Mouse (Mus musculus) neural tube, embryonic 12.5 days (tissue): Measurements from ENCODE around the gene Pigu. TPM values are rescaled to one million over a fixed set of nuclear protein-coding genes. Genes with fewer than 3 reads are reported as not detected.
A peak's percentile ranks its signal among the peaks of the same experiment; 100 is the strongest.

Source experiments
- ATAC-seq: fragments of 200-750 bp; cut with Nextera tagmentation; 2 replicates; pipeline ENCODE4 v1.8.0; 2017; ENCODE audit warnings: low read depth, mild to moderate bottlenecking, moderate TSS enrichment, moderate library complexity; ENCODE audit not compliant: low FRiP score
- H3K27ac ChIP-seq: fragments of 300-500 bp; sonication (generic); 2 replicates; pipeline ENCODE4 v1.5.1; 2016
- H3K27me3 ChIP-seq: fragments of 300-500 bp; sonication (generic); replicated peaks from 2 replicates; pipeline ENCODE4 v1.6.1; 2016; ENCODE audit warnings: mild to moderate bottlenecking
- H3K36me3 ChIP-seq: fragments of 300-500 bp; sonication (generic); 2 replicates; pipeline ENCODE4 v1.6.1; 2016; ENCODE audit warnings: mild to moderate bottlenecking
- H3K4me1 ChIP-seq: fragments of 300-500 bp; sonication (generic); 2 replicates; pipeline ENCODE4 v1.6.1; 2016
- H3K4me2 ChIP-seq: fragments of 300-500 bp; sonication (generic); replicated peaks from 2 replicates; pipeline ENCODE4 v1.6.1; 2016; ENCODE audit warnings: mild to moderate bottlenecking
- H3K4me3 ChIP-seq: fragments of 300-500 bp; sonication (generic); 2 replicates; pipeline ENCODE4 v1.5.1; 2016
- H3K9ac ChIP-seq: fragments of 300-500 bp; sonication (generic); 2 replicates; pipeline ENCODE4 v1.6.1; 2016; ENCODE audit warnings: mild to moderate bottlenecking
- H3K9me3 ChIP-seq: fragments of 300-500 bp; sonication (generic); 2 replicates; pipeline ENCODE4 v1.6.1; 2016; ENCODE audit warnings: mild to moderate bottlenecking
- WGBS: fragments of 180-500 bp; shearing (Covaris S2); methylation state at CpG from one replicate; pipeline ENCODE4 v1.1.7; 2016; 5-methylcytosine and 5-hydroxymethylcytosine counted together
- polyA plus RNA-seq: library from polyadenylated mRNA; unstranded; fragments of >200 nt; fragmentation: Nextera tagmentation; extraction: Ambion mirVana; gene quantifications from 2 replicates; pipeline ENCODE4 v1.2.1, GENCODE M21; 2016

Gene Pigu
- polyA plus RNA-seq, 1 experiment from 2014 or later: 44.5 TPM

DNA sequence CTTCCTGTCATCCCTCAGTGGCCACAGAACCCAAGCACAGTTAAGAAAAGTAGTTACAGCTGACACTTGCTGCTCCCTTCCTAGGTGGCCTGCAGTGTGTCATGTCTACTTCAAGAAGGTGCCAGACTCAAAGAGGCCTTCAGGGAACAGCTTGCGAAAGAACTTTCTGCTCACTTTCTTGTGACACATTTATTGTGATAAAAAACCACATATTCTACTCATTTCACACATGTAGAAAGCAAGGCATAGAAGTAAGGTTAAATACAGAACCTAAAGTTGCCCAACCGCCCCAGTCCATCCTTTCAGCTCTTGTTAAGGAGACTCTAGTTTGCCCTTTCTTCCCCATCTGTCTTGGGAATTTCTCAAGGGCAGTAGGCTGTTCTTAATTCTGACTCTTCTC, 38.6 kb downstream of the Pigu start:
- H3K4me2 ChIP-seq: no peak overlapping the region
- no peaks in the 10 kb centered on the region for H3K4me1 ChIP-seq
- 94% methylated on average over 2 of the region's 2 CpGs for WGBS
- no peak overlapping the region for H3K9ac ChIP-seq
- no peak overlapping the region for H3K4me3 ChIP-seq
- H3K36me3 ChIP-seq: peaks cover 20% of the 10 kb centered on the region
- no peaks in the 10 kb centered on the region for H3K9me3 ChIP-seq
- H3K27me3 ChIP-seq: no peaks in the 10 kb centered on the region
- H3K27ac ChIP-seq: no peak overlapping the region
- ATAC-seq: no peak

DNA sequence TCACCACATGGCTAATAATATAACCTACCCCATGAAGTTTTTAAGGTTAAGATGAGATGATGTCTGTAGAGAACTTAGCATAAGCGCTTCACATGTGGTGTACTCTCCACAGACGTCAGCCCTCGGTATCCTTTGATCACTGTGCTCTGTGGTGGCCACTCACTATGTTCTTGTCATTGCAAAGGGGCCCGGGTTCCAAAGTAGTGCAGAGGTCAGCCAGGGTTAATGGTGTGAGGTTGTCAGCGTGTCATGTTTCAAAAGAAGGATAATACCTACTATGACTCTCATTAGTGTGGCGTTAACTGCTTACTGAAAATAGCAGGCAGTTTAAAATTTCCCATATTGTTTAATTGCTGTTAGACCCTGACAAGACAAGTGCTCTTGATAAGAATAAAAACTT, 43.6 kb downstream of the Pigu start:
- Histone ChIP-seq H3K27ac (no peak overlapping the region), H3K4me2 (no peak overlapping the region), H3K4me1 (no peaks in the 10 kb centered on the region; the same call in 1 of the 2 replicates), H3K36me3 (peaks cover 29% of the 10 kb centered on the region), H3K4me3 (no peak overlapping the region), H3K9me3 (no peaks in the 10 kb centered on the region), H3K9ac (no peak overlapping the region), H3K27me3 (no peaks in the 10 kb centered on the region)
- no peak for ATAC-seq
- WGBS: 50% methylated on average over 6 of the region's 6 CpGs

DNA sequence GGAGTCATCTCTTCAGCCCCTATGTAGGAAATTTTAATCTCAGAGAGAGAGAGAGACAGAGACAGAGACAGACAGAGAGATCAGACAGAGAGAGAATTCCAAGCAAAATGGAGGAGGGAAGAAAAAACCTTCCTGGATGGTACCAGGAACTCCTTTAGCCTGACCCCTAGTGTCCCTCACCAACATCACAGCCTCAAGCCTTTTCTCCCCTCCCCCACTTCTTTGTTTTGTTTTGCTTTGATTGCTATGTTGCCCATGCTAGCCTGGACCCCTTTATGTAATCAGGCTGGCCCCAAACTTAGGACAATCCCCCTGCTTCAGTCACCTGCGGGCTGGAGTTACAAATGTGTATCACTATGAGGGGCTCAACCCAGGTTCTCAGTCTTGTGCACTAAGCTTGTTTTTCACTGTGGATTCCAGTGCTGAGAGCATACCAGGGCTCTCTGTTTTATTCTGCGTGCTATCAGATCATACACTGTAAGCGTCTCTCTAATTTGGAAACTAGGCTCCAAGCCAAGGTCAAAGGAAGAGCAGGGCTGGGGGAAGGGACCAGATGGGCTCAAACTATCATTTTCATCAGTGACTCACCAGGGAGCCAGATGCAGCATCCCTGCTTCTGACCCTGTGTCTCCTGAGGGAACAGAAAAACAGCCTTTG, 48.2 kb downstream of the Pigu start:
- Histone ChIP-seq H3K27me3 (no peaks in the 10 kb centered on the region), H3K9me3 (no peaks in the 10 kb centered on the region), H3K9ac (0 out of 2 replicates have a peak overlapping the region, but pooled peaks have one; percentile 17), H3K4me3 (no peak overlapping the region), H3K27ac (no peak overlapping the region), H3K4me1 (no peaks in the 10 kb centered on the region; the same call in 1 of the 2 replicates), H3K4me2 (no peak overlapping the region), H3K36me3 (peaks cover 25% of the 10 kb centered on the region)
- 41% methylated on average over 3 of the region's 3 CpGs for WGBS
- no peak for ATAC-seq

DNA sequence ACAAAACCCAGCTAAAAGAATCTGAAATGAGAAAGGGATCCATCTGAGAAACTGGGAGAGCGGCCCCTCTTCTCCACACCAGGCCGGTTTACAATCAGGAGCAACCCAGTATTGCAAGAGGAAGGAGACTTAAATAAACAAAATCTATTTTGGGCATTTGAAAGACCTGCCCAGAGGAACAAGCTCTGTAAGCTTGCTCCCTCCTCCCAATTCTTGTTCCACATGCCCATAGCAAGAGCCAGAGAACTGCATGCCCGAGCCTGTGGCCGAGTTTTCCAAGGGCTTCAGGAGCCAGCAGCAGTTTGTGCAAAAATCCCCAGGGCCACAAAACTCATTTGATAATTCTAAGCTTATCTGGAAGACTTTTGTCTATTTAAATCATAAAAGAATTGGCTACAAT, 57.7 kb downstream of the Pigu start:
- no peaks in the 10 kb centered on the region for H3K9me3 ChIP-seq
- H3K4me1 ChIP-seq: no peaks in the 10 kb centered on the region
- whole genome bisulfite sequencing: 90% methylated on average over 4 of the region's 4 CpGs
- no peak overlapping the region for H3K9ac ChIP-seq
- no peaks in the 10 kb centered on the region for H3K27me3 ChIP-seq
- no peak overlapping the region for H3K4me2 ChIP-seq
- H3K27ac ChIP-seq: no peak overlapping the region
- peaks cover 50% of the 10 kb centered on the region for H3K36me3 ChIP-seq
- no peak for ATAC-seq
- no peak overlapping the region for H3K4me3 ChIP-seq

DNA sequence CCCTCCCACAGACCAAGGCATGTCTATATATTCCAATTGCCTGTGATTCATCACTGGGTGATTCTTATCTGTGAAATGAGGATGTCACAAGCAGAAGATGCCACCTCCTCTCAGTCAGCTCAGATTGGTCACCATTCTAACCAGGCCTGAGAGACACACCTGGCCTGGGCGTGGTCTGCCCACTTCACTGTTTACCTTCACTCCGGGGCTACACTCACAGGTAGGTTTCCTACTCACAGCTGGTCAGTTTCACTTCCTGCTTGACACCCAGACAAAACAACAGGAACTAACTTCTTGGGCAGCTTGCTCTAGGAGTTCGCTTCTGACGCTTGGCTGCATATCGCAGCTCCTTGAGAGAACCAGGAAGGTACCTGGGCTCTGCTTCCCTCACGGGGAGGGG, 61.8 kb downstream of the Pigu start:
- H3K4me2 ChIP-seq: no peak overlapping the region
- H3K4me1 ChIP-seq: no peaks in the 10 kb centered on the region
- 96% methylated on average over 6 of the region's 6 CpGs for WGBS
- no peak overlapping the region for H3K9ac ChIP-seq
- no peaks in the 10 kb centered on the region for H3K9me3 ChIP-seq
- H3K27me3 ChIP-seq: no peaks in the 10 kb centered on the region
- peaks cover 77% of the 10 kb centered on the region for H3K36me3 ChIP-seq
- no peak overlapping the region for H3K27ac ChIP-seq
- ATAC-seq: no peak
- H3K4me3 ChIP-seq: no peak overlapping the region

DNA sequence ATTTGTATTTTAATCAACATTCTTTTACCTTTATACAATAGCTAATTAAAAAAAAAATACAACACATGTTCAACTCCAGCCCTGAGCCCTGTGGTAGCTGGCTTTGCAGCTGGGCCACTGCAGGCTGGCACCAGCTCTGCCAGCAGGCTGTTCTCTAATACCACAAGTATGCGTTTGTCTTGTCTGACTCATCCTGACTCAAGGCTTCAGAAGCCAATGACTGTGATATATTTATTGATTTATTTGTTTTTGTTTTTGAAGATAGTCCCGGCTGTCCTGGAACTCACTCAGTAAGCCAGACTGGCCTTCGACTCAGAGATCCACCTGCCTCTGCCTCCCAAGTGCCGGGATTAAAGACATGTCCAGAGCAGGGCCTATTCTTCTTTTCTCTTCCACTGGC, 63.3 kb downstream of the Pigu start:
- H3K9me3 ChIP-seq: no peaks in the 10 kb centered on the region
- no peak overlapping the region for H3K4me2 ChIP-seq
- no peak overlapping the region for H3K27ac ChIP-seq
- ATAC-seq: no peak
- 97% methylated on average over 4 of the region's 4 CpGs for WGBS
- H3K9ac ChIP-seq: no peak overlapping the region
- H3K4me1 ChIP-seq: no peaks in the 10 kb centered on the region
- H3K4me3 ChIP-seq: no peak overlapping the region
- H3K36me3 ChIP-seq: peaks cover 74% of the 10 kb centered on the region
- H3K27me3 ChIP-seq: no peaks in the 10 kb centered on the region

DNA sequence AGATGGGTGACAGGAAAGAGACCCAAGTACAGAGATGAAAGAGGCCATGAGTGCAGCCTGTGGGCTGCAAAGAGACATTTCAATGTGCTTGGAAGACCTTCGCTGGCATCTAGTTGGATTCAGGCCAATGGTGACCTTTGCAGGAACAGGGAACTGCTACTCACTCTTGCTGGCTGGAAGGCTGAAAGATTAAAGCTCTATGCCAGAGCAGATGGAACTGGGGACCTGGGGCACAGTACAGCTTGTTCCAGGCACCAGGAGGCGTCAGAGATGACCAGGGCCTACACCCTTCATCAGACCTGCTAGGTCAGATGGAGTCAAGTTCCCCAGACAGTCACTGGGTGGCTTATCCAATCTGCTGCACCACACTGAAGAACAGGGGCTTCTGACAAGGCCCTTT, 63.8 kb downstream of the Pigu start:
- no peak overlapping the region for H3K9ac ChIP-seq
- H3K4me2 ChIP-seq: no peak overlapping the region
- H3K9me3 ChIP-seq: no peaks in the 10 kb centered on the region
- H3K4me3 ChIP-seq: no peak overlapping the region
- no peaks in the 10 kb centered on the region for H3K4me1 ChIP-seq
- H3K27me3 ChIP-seq: no peaks in the 10 kb centered on the region
- peaks cover 72% of the 10 kb centered on the region for H3K36me3 ChIP-seq
- H3K27ac ChIP-seq: no peak overlapping the region
- ATAC-seq: no peak
- WGBS: 93% methylated on average over 2 of the region's 2 CpGs

DNA sequence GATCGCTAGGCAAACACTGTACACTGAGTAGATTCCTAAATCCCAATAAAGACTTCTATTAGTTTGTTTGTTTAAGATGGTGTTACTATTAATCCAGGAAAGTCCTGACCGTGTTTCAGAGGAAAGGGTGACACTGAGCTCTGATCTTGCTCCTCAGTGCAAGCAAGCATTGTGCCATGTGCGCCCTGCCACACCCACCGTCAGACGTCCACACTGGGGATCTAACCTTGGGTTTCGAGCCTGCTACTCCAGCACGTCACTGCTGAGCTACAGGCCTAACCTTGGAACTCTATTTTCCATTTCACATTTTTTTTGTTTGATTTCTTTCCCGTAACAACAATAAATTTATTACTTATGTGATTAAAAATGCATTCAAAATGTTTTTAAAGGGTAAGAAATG, 67.2 kb downstream of the Pigu start:
- no peak overlapping the region for H3K4me3 ChIP-seq
- 93% methylated on average over 8 of the region's 8 CpGs for WGBS
- H3K9ac ChIP-seq: no peak overlapping the region
- no peak overlapping the region for H3K27ac ChIP-seq
- H3K9me3 ChIP-seq: no peaks in the 10 kb centered on the region
- H3K4me1 ChIP-seq: no peaks in the 10 kb centered on the region
- H3K4me2 ChIP-seq: no peak overlapping the region
- ATAC-seq: no peak
- peaks cover 44% of the 10 kb centered on the region for H3K36me3 ChIP-seq
- no peaks in the 10 kb centered on the region for H3K27me3 ChIP-seq

DNA sequence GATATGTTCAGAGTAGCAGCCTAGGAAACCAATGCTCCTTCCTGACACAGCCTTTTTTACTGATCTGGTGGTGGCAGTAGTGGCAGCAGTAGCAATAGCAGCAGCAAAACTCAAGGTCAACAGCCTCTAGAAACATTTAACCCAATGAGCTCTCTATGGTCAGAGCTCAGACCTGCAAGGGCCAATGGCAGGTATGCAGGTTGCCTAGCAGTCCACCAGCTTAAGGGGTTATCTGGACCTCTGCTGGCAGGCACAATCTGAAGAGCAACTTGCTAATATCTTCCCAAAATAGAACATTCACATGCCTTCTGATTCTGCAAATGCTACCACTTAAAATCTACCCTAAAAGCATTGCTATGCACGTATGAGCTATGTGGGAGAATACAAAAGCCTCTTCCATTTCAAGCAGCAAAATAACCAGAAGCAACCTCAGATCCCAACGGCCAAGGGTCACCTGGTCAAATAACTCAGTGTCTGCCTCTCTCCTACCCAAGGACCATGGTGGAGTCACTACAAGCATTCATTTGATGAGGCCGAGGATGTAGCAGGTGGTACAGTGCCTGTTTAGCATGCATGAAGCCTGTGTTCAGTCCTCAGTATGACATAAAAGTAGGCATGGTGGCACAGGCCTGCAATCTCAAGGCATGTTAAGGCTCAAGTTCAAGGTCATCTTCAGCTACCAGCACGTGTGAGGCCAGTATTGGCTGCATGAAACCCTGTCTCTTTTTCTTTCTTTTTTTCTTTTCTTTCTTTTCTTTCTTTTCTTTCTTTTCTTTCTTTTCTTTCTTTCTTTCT, 69.6 kb downstream of the Pigu start:
- Histone ChIP-seq H3K9ac (no peak overlapping the region), H3K27ac (no peak overlapping the region), H3K4me3 (no peak overlapping the region), H3K27me3 (no peaks in the 10 kb centered on the region), H3K9me3 (no peaks in the 10 kb centered on the region), H3K4me2 (no peak overlapping the region), H3K4me1 (no peaks in the 10 kb centered on the region), H3K36me3 (peaks cover 39% of the 10 kb centered on the region)
- ATAC-seq: no peak
- 88% methylated on average over 4 of the region's 4 CpGs for WGBS

DNA sequence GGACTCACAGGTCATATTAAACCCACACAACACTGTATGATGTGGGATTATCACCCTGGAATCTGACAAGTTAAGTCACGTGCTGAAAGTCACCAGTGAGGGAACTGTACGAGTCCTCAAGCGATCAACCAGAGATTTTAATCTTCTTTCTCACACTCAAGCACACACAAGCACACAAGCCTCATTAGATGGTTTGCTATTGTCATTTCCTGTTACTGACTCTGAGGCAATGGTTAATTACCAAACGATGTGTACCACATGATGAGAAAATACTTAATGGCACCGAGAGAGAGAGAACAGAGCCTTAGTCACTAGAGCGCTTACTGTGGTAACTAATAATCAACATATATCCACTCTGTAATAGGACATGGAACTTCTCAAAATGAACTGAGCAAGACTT, 71.5 kb downstream of the Pigu start:
- Histone ChIP-seq H3K9me3 (no peaks in the 10 kb centered on the region), H3K27me3 (no peaks in the 10 kb centered on the region), H3K4me1 (no peaks in the 10 kb centered on the region), H3K4me2 (no peak overlapping the region), H3K9ac (no peak overlapping the region), H3K4me3 (no peak overlapping the region), H3K27ac (no peak overlapping the region), H3K36me3 (peaks cover 21% of the 10 kb centered on the region)
- 91% methylated on average over 6 of the region's 6 CpGs for WGBS
- no peak for ATAC-seq

DNA sequence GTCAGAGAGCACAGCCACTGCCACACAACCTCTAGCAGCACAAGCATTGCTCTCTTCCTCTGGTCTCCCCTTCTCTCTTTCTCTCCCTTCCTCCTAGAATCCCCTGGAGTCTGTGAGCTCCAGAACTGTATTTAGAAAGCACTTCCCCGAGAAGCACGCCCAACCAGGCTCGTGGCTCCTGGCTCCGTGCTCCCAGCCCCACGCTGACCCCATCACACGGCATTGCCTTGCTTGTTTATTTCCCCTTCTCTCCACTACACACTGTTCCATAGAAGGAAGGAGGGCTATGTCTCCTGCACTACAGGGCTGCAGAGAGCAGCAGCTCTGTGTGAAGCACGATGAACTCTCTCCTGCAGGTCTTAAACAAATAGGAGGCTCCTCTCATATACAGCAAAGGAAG, 72.6 kb downstream of the Pigu start:
- no peak overlapping the region for H3K4me3 ChIP-seq
- H3K9me3 ChIP-seq: no peaks in the 10 kb centered on the region
- H3K9ac ChIP-seq: no peak overlapping the region
- peaks cover 14% of the 10 kb centered on the region for H3K36me3 ChIP-seq
- H3K4me2 ChIP-seq: no peak overlapping the region
- no peak for ATAC-seq
- WGBS: 82% methylated on average over 7 of the region's 7 CpGs
- no peaks in the 10 kb centered on the region for H3K4me1 ChIP-seq
- no peak overlapping the region for H3K27ac ChIP-seq
- no peaks in the 10 kb centered on the region for H3K27me3 ChIP-seq

DNA sequence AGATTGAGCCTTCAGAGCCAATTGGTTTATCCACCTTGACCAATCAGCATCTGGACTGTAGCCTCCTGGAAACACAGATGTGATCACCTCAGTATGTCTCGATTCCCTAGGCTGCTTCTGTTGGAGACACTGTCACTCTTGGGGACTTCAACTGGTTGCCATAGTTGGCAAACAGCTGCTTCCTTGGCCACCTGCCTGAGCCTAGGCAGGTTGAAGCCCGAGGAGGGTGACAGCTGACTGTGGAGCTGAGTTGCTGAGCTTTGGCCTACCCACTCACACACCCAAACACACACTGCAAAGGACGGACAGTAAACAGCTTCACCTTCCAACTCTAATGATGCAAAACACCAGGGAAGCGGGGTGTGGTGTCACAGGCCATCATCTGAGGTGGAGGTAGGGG, 73.4 kb downstream of the Pigu start:
- Histone ChIP-seq H3K9me3 (no peaks in the 10 kb centered on the region), H3K4me2 (no peak overlapping the region), H3K36me3 (peaks cover 13% of the 10 kb centered on the region), H3K27ac (no peak overlapping the region), H3K4me1 (no peaks in the 10 kb centered on the region), H3K27me3 (no peaks in the 10 kb centered on the region), H3K4me3 (no peak overlapping the region), H3K9ac (no peak overlapping the region)
- no peak for ATAC-seq
- WGBS: 90% methylated on average over 4 of the region's 4 CpGs

DNA sequence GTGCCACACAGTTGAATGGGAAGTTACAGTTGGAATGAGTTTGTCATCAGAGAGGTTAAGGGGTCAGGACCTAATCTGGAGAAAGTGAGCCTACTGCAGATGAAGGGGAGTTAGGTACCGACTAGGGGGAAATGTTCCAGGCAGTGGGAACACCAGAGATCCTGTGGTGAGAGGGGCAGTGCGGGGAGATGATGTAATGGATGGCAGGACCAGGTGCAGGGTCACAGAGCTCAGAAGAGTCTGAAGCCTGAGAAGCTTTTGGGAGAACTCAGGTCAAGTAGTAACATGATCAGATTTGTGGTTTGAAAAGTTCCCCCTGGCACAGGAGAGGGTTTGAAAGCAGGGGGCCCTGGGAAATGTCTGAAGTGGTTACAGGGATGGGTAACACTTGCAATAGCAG, 77.1 kb downstream of the Pigu start:
- H3K4me1 ChIP-seq: peaks cover 15% of the 10 kb centered on the region
- H3K9me3 ChIP-seq: no peaks in the 10 kb centered on the region
- no peak overlapping the region for H3K4me3 ChIP-seq
- no peak for ATAC-seq
- no peak overlapping the region for H3K9ac ChIP-seq
- H3K4me2 ChIP-seq: no peak overlapping the region
- peaks cover 16% of the 10 kb centered on the region for H3K36me3 ChIP-seq
- no peaks in the 10 kb centered on the region for H3K27me3 ChIP-seq
- no peak overlapping the region for H3K27ac ChIP-seq
- 82% methylated on average over 2 of the region's 2 CpGs for WGBS
